Mouse (Mus musculus) granulocyte monocyte progenitor cell, adult 5-6 weeks (primary cell): ENCODE measurements at regions not wholly inside any gene's neighbourhood (a gene's known extent, or its start where the extent isn't known, plus 50 kb on each side); places are given as distances from the start of the nearest gene placed in this dataset.
A peak's percentile ranks its signal among the peaks of the same experiment; 100 is the strongest.

Experiments used
- ATAC-seq: replicated peaks from 2 replicates; pipeline ENCODE4 v1.8.0; 2016; ENCODE audit warnings: mild to moderate bottlenecking, moderate TSS enrichment, inconsistent platforms; ENCODE audit not compliant: poor library complexity, severe bottlenecking

DNA sequence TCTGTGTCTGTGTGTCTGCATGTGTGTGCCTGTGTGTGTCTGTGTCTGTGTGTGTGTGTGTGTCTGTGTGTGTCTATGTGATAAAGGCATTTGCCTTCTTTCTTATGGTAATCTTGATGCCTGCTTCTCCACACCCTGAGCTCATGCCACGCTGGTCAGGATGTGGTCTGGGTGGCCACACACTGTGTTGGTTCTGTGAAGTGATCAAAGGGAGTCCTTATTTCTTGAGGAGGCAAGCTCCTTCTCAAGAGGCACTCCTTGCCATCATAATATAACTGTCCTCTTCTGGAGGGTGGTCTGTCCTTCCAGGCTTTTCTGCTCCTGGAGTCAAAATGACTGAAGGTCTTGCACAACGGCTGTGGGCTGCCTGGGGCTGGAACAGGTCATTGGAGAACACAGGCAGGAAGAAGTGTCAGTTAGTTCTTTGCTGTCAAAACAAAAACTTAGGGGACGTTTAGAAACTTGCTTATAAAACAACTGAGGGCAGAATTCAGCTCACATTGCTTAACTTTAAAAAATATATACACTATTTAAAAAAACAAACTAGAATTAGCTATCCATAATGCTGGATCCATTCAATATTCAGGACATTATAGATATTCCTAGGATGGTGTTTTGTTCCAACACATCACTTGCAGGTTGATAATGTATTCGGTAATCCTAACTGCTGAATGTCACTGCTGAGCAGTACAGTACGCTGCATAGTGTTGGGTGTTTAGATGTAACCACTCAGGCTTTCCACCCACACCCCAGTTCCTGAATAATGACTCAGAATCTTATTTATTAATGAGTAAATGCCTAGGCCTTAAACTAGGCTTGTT lies 50.3 kb upstream of the Lta4h start:
- ATAC-seq, result peak; percentile 82
